Comparison of ENCODE assay signal across 9 mouse cellular contexts in the genomic region with DNA sequence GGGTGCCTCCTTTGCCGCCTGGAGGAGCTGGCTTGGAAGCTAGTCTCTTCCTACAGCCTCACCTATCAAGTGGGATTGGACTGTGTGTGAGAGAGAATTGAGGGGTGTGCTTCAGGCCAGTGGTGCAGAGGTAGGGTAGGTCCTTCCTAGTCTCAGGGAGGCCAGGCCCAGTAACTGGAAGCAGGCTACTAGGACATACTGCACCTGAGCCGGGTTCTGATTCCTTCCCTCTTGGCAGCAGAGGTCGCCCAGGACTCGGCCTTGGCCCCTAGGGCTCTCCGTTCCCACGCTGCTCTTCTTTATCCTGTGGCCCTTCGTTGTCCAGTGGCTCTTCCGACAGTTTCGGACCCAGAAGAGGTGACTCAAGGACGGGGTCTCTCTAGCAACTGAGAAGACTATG. TPM values are rescaled to one million over a fixed set of nuclear protein-coding genes. Genes with fewer than 3 reads are reported as not detected.
A peak's percentile ranks its signal among the peaks of the same experiment; 100 is the strongest.
DNase-seq lines count a peak whose midpoint lies in the region; ATAC-seq and TF ChIP-seq lines count a peak whose summit lies in the region.
"Had no signal": no experiment of that assay in that cellular context is flagged by ENCODE, and none has a peak within 500 bp of the region (broad histone marks: within the 10 kb centered on the region; RNA-seq: fewer than 3 reads in every experiment).

No protein-coding gene starts in this region.

- H3K27ac ChIP-seq in heart, embryonic 13.5 days (replicated peaks): peak overlapping the region; percentile 63
- no peak overlapping the region for H3K27ac ChIP-seq in embryonic facial prominence, embryonic 12.5 days
- H3K27ac ChIP-seq in intestine, postnatal 0 days (ENCODE audit: low read depth, low read length): no peak overlapping the region
- H3K27ac ChIP-seq in midbrain, embryonic 14.5 days (replicated peaks; ENCODE audit: low read depth, low read length): no peak overlapping the region

- peak overlapping the region; percentile 74 for H3K4me2 ChIP-seq in heart, embryonic 13.5 days
- peak overlapping the region; percentile 54 for H3K4me2 ChIP-seq in embryonic facial prominence, embryonic 12.5 days (replicated peaks)
- H3K4me2 ChIP-seq in intestine, postnatal 0 days (replicated peaks; ENCODE audit: low read depth): peak overlapping the region; percentile 78
- H3K4me2 ChIP-seq in midbrain, embryonic 14.5 days (ENCODE audit: low read length): peak overlapping the region; percentile 52

- no peaks in the 10 kb centered on the region for H3K9me3 ChIP-seq in heart, embryonic 13.5 days
- H3K9me3 ChIP-seq in embryonic facial prominence, embryonic 12.5 days: no peaks in the 10 kb centered on the region
- no peaks in the 10 kb centered on the region for H3K9me3 ChIP-seq in intestine, postnatal 0 days (ENCODE audit: control insufficient read depth)
- H3K9me3 ChIP-seq in midbrain, embryonic 14.5 days (ENCODE audit: control insufficient read depth, low read length): no peaks in the 10 kb centered on the region
- H3K9me3 ChIP-seq: megakaryocyte, embryonic 14.5 days had no signal

- no peak for DNase-seq in heart, postnatal 36 days
- no peak for DNase-seq in midbrain, embryonic 14.5 days
- DNase-seq in T-cell, adult 2 months (ENCODE audit: low spot score): no peak
- DNase-seq in natural killer cell, adult 2 months (ENCODE audit: low spot score in 2 of 2): no peak
- DNase-seq in frontal cortex, postnatal 14 days (ENCODE audit: low spot score in 2 of 2): no peak

- WGBS in heart, embryonic 13.5 days: 17% methylated on average over 10 of the region's 10 CpGs
- WGBS in embryonic facial prominence, embryonic 12.5 days: 19% methylated on average over 10 of the region's 10 CpGs
- WGBS in intestine, postnatal 0 days: 34% methylated on average over 10 of the region's 10 CpGs
- 19% methylated on average over 10 of the region's 10 CpGs for WGBS in midbrain, embryonic 14.5 days

- peaks cover 3% of the 10 kb centered on the region; the same call in 1 of the 2 replicates for H3K27me3 ChIP-seq in heart, embryonic 13.5 days (replicated peaks)
- peaks cover 4% of the 10 kb centered on the region for H3K27me3 ChIP-seq in embryonic facial prominence, embryonic 12.5 days
- H3K27me3 ChIP-seq in intestine, postnatal 0 days (replicated peaks; ENCODE audit: control insufficient read depth, insufficient read depth, low read length): no peaks in the 10 kb centered on the region
- peaks cover 26% of the 10 kb centered on the region for H3K27me3 ChIP-seq in midbrain, embryonic 14.5 days (ENCODE audit: control insufficient read depth, insufficient read depth, low read length)
- H3K27me3 ChIP-seq: megakaryocyte, embryonic 14.5 days had no signal

- peak overlapping the region; percentile 55 for H3K4me3 ChIP-seq in heart, embryonic 13.5 days
- H3K4me3 ChIP-seq in embryonic facial prominence, embryonic 12.5 days: peak overlapping the region; percentile 32
- H3K4me3 ChIP-seq in intestine, postnatal 0 days (ENCODE audit: low read depth, low read length): peak overlapping the region; percentile 40; the same call in 1 of the 2 replicates
- H3K4me3 ChIP-seq in midbrain, embryonic 14.5 days (replicated peaks; ENCODE audit: low read depth, low read length): no peak overlapping the region
- H3K4me3 ChIP-seq: megakaryocyte, embryonic 14.5 days had no signal

- intact Hi-C loops in heart, postnatal 36 days (cut with DNase I): no loop called here

- no peak for ATAC-seq in heart, embryonic 13.5 days (ENCODE audit: extremely low read depth, insufficient number of reproducible peaks, low FRiP score, low TSS enrichment)
- no peak for ATAC-seq in embryonic facial prominence, embryonic 12.5 days (ENCODE audit: insufficient number of reproducible peaks, insufficient read depth, low FRiP score, low TSS enrichment)
- no peak for ATAC-seq in intestine, postnatal 0 days
- no peak for ATAC-seq in midbrain, embryonic 14.5 days (ENCODE audit: low FRiP score, low TSS enrichment)

- H3K36me3 ChIP-seq in heart, embryonic 13.5 days: peaks cover 3% of the 10 kb centered on the region; the same call in 1 of the 2 replicates
- H3K36me3 ChIP-seq in embryonic facial prominence, embryonic 12.5 days: no peaks in the 10 kb centered on the region
- peaks cover 2% of the 10 kb centered on the region; the same call in 1 of the 2 replicates for H3K36me3 ChIP-seq in intestine, postnatal 0 days (ENCODE audit: control insufficient read depth, insufficient read depth)
- H3K36me3 ChIP-seq in midbrain, embryonic 14.5 days (ENCODE audit: control insufficient read depth, insufficient read depth, low read length): no peaks in the 10 kb centered on the region

- peaks cover 29% of the 10 kb centered on the region for H3K4me1 ChIP-seq in heart, embryonic 13.5 days
- peaks cover 12% of the 10 kb centered on the region; the same call in 1 of the 2 replicates for H3K4me1 ChIP-seq in embryonic facial prominence, embryonic 12.5 days
- H3K4me1 ChIP-seq in intestine, postnatal 0 days (replicated peaks; ENCODE audit: control insufficient read depth, insufficient read depth, low read length): peaks cover 7% of the 10 kb centered on the region; the same call in 1 of the 2 replicates
- H3K4me1 ChIP-seq in midbrain, embryonic 14.5 days (ENCODE audit: control insufficient read depth, insufficient read depth, low read length): peaks cover 23% of the 10 kb centered on the region

- no peak for TF ChIP-seq CTCF in intestine, postnatal 0 days (IDR thresholded peaks at IDR 0.05; ENCODE audit: low read depth)

- H3K9ac ChIP-seq in heart, embryonic 13.5 days: peak overlapping the region; percentile 77
- 0 out of 2 replicates have a peak overlapping the region, but pooled peaks have one; percentile 13 for H3K9ac ChIP-seq in embryonic facial prominence, embryonic 12.5 days
- no peak overlapping the region; the same call in 1 of the 2 replicates for H3K9ac ChIP-seq in intestine, postnatal 0 days (ENCODE audit: low read depth, low read length)
- no peak overlapping the region for H3K9ac ChIP-seq in midbrain, embryonic 14.5 days (replicated peaks; ENCODE audit: low read length)

RNA-seq across cellular contexts. Expression of a gene that starts 4.7 kb away (rescaled TPM):
- 2.8 and 3.0 TPM in 2 replicates for polyA plus RNA-seq in heart, embryonic 13.5 days (2015; fragmentation: Nextera tagmentation; extraction: Ambion mirVana)
- 10 to 100 TPM; 18.0 to 20.5 TPM for total RNA-seq in heart, postnatal 36 days (2021)
- polyA plus RNA-seq in embryonic facial prominence, embryonic 12.5 days (2016; fragmentation: Nextera tagmentation; extraction: Ambion mirVana): 4.0 and 4.2 TPM in 2 replicates
- 4.6 and 6.0 TPM in 2 replicates for polyA plus RNA-seq in intestine, postnatal 0 days (2015; fragmentation: Nextera tagmentation; extraction: Ambion mirVana)
- 3.9 and 5.9 TPM in 2 replicates for polyA plus RNA-seq in midbrain, embryonic 14.5 days (2014; fragmentation: Nextera tagmentation; extraction: Ambion mirVana)

RNA-seq across cellular contexts. Expression of a gene that starts 9.8 kb away (rescaled TPM):
- 12.0 and 14.3 TPM in 2 replicates for polyA plus RNA-seq in heart, embryonic 13.5 days (2015; fragmentation: Nextera tagmentation; extraction: Ambion mirVana)
- total RNA-seq in heart, postnatal 36 days (2021): 10 to 100 TPM; 37.4 to 41.4 TPM
- 9.7 and 11.2 TPM in 2 replicates for polyA plus RNA-seq in embryonic facial prominence, embryonic 12.5 days (2016; fragmentation: Nextera tagmentation; extraction: Ambion mirVana)
- polyA plus RNA-seq in intestine, postnatal 0 days (2015; fragmentation: Nextera tagmentation; extraction: Ambion mirVana): 74.7 and 75.9 TPM in 2 replicates
- polyA plus RNA-seq in midbrain, embryonic 14.5 days (2014; fragmentation: Nextera tagmentation; extraction: Ambion mirVana): 8.0 and 8.4 TPM in 2 replicates

RNA-seq across cellular contexts. Expression of a gene that starts 9.8 kb away (rescaled TPM):
- polyA plus RNA-seq in heart, embryonic 13.5 days (2015; fragmentation: Nextera tagmentation; extraction: Ambion mirVana): 7.8 and 8.7 TPM in 2 replicates
- total RNA-seq in heart, postnatal 36 days (2021): 10 to 100 TPM; 16.1 to 18.3 TPM
- 3.9 and 4.2 TPM in 2 replicates for polyA plus RNA-seq in embryonic facial prominence, embryonic 12.5 days (2016; fragmentation: Nextera tagmentation; extraction: Ambion mirVana)
- polyA plus RNA-seq in intestine, postnatal 0 days (2015; fragmentation: Nextera tagmentation; extraction: Ambion mirVana): 1.0 and 1.5 TPM in 2 replicates
- polyA plus RNA-seq in midbrain, embryonic 14.5 days (2014; fragmentation: Nextera tagmentation; extraction: Ambion mirVana): 0.92 and 1.8 TPM in 2 replicates

RNA-seq across cellular contexts. Expression of a gene that starts 20.9 kb away (rescaled TPM):
- 5.7 and 6.2 TPM in 2 replicates for polyA plus RNA-seq in heart, embryonic 13.5 days (2015; fragmentation: Nextera tagmentation; extraction: Ambion mirVana)
- total RNA-seq in heart, postnatal 36 days (2021): 1 to 10 TPM; 2.0 to 2.1 TPM
- polyA plus RNA-seq in embryonic facial prominence, embryonic 12.5 days (2016; fragmentation: Nextera tagmentation; extraction: Ambion mirVana): 13.5 and 13.8 TPM in 2 replicates
- 3.5 and 5.3 TPM in 2 replicates for polyA plus RNA-seq in intestine, postnatal 0 days (2015; fragmentation: Nextera tagmentation; extraction: Ambion mirVana)
- 22.9 and 24.7 TPM in 2 replicates for polyA plus RNA-seq in midbrain, embryonic 14.5 days (2014; fragmentation: Nextera tagmentation; extraction: Ambion mirVana)

RNA-seq across cellular contexts. Expression of a gene that starts 59.6 kb away (rescaled TPM):
- 2.0 and 2.6 TPM in 2 replicates for polyA plus RNA-seq in heart, embryonic 13.5 days (2015; fragmentation: Nextera tagmentation; extraction: Ambion mirVana)
- total RNA-seq in heart, postnatal 36 days (2021): 10 to 100 TPM; 12.4 to 20.9 TPM
- polyA plus RNA-seq in embryonic facial prominence, embryonic 12.5 days (2016; fragmentation: Nextera tagmentation; extraction: Ambion mirVana): 0.97 and 1.8 TPM in 2 replicates
- 0.80 and 1.0 TPM in 2 replicates for polyA plus RNA-seq in intestine, postnatal 0 days (2015; fragmentation: Nextera tagmentation; extraction: Ambion mirVana)
- polyA plus RNA-seq in midbrain, embryonic 14.5 days (2014; fragmentation: Nextera tagmentation; extraction: Ambion mirVana): 4.3 and 5.2 TPM in 2 replicates

Comparison
In these comparisons a context has a peak if more than half of its experiments do, and no peak if none do; other contexts are left out.
1. H3K9ac ChIP-seq: peak in heart, embryonic 13.5 days (single experiment) and embryonic facial prominence, embryonic 12.5 days (single experiment); none in intestine, postnatal 0 days (single experiment) and midbrain, embryonic 14.5 days (single experiment).
2. Peak in every context shown above with its lines, with median percentiles within 50 percentile points of each other: H3K4me2 ChIP-seq.